Mouse (Mus musculus) stomach, embryonic 15.5 days (tissue): Measurements from ENCODE around the gene Snrpa1. TPM values are rescaled to one million over a fixed set of nuclear protein-coding genes. Genes with fewer than 3 reads are reported as not detected.

ENCODE experiments used
- ATAC-seq: fragments of 200-750 bp; cut with Nextera tagmentation; 2 replicates; pipeline ENCODE4 v1.8.0; 2017; ENCODE audit warnings: low read depth, moderate number of reproducible peaks, moderate TSS enrichment; ENCODE audit not compliant: insufficient read depth, low FRiP score
- H3K27ac ChIP-seq: fragments of 300-500 bp; sonication (generic); 2 replicates; pipeline ENCODE4 v1.5.1; 2015; ENCODE audit warnings: mild to moderate bottlenecking, inconsistent platforms
- H3K27me3 ChIP-seq: fragments of 300-500 bp; sonication (generic); replicated peaks from 2 replicates; pipeline ENCODE4 v1.6.1; 2015; ENCODE audit warnings: inconsistent platforms
- H3K36me3 ChIP-seq: fragments of 300-500 bp; sonication (generic); 2 replicates; pipeline ENCODE4 v1.6.1; 2015; ENCODE audit warnings: inconsistent platforms
- H3K4me1 ChIP-seq: fragments of 300-500 bp; sonication (generic); 2 replicates; pipeline ENCODE4 v1.6.1; 2015; ENCODE audit warnings: inconsistent platforms
- H3K4me2 ChIP-seq: fragments of 300-500 bp; sonication (generic); 2 replicates; pipeline ENCODE4 v1.6.1; 2015; ENCODE audit warnings: mild to moderate bottlenecking, inconsistent platforms
- H3K4me3 ChIP-seq: fragments of 300-500 bp; sonication (generic); replicated peaks from 2 replicates; pipeline ENCODE4 v1.5.1; 2015; ENCODE audit warnings: inconsistent platforms
- H3K9ac ChIP-seq: fragments of 300-500 bp; sonication (generic); 2 replicates; pipeline ENCODE4 v1.6.1; 2015; ENCODE audit warnings: inconsistent platforms
- H3K9me3 ChIP-seq: fragments of 300-500 bp; sonication (generic); 2 replicates; pipeline ENCODE4 v1.6.1; 2016; ENCODE audit warnings: inconsistent platforms
- WGBS: fragments of 180-500 bp; shearing (Covaris S2); methylation state at CpG from one replicate; pipeline ENCODE4 v1.1.7; 2015; 5-methylcytosine and 5-hydroxymethylcytosine counted together
- polyA plus RNA-seq: library from polyadenylated mRNA; unstranded; fragments of >200 nt; fragmentation: Nextera tagmentation; extraction: Ambion mirVana; gene quantifications from 2 replicates; pipeline ENCODE4 v1.2.1, GENCODE M21; 2015

The Snrpa1 gene
- polyA plus RNA-seq: 150 and 164 TPM in 2 replicates

DNA sequence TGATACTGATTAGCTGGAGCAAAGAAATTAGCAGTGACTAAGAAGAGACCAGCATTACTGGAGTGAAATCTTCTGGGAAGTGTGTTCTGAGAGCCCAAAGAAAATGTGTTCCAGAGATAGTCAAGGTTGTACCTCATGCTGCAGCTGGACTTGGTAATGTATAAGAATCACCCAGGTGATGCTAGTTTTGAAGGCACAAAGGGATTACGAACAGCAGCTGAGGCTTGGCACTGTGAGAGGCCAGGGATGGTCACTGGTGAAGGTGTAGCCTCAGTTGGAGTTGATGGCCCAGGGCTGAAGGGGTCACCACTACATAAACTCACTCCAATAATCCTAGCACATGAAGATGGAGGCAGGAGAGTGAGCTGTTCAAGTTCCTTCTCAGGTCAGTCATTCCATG, at the start of gene Snrpa1:
Gene Snrpa1 (plus strand): TSS at position 301 of the 400 bp plus-strand sequence.
- H3K27me3 ChIP-seq: no peaks in the 10 kb centered on the region
- WGBS: 83% methylated on average over 1 of the region's 1 CpGs
- peaks cover 7% of the 10 kb centered on the region; the same call in 1 of the 2 replicates for H3K4me1 ChIP-seq
- H3K4me2 ChIP-seq: peak within 1 kb of the TSS; percentile 86
- H3K9ac ChIP-seq: peak within 1 kb of the TSS; percentile 94
- ATAC-seq: no peak
- peaks cover 4% of the 10 kb centered on the region; the same call in 1 of the 2 replicates for H3K36me3 ChIP-seq
- H3K9me3 ChIP-seq: no peaks in the 10 kb centered on the region
- H3K27ac ChIP-seq: no peak within 1 kb of the TSS
- H3K4me3 ChIP-seq: peak within 1 kb of the TSS; percentile 87

DNA sequence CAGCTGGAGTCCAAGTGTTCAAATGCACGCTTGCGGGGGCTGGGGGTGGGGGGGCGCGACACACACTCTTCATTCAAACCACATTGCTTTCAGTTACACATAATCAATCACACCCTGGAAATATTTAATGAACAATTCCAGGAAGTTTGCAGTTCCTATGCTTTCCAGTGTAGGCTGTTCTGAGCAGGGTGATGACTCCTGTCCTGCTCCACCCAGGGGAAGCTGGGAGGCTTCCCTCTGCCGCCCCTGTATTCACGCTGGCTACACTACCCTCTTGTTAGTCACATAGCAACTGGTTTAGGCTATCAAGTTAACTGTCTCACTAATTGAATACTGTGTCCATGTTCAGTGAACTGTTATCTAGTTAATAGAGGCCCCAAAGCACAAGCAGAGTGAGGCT, 48.3 kb upstream of the Snrpa1 start:
- Histone ChIP-seq H3K36me3 (no peaks in the 10 kb centered on the region), H3K27me3 (no peaks in the 10 kb centered on the region), H3K4me3 (no peak overlapping the region), H3K9me3 (no peaks in the 10 kb centered on the region), H3K4me1 (no peaks in the 10 kb centered on the region), H3K4me2 (no peak overlapping the region), H3K9ac (no peak overlapping the region), H3K27ac (no peak overlapping the region)
- 64% methylated on average over 6 of the region's 6 CpGs for WGBS
- no peak for ATAC-seq

DNA sequence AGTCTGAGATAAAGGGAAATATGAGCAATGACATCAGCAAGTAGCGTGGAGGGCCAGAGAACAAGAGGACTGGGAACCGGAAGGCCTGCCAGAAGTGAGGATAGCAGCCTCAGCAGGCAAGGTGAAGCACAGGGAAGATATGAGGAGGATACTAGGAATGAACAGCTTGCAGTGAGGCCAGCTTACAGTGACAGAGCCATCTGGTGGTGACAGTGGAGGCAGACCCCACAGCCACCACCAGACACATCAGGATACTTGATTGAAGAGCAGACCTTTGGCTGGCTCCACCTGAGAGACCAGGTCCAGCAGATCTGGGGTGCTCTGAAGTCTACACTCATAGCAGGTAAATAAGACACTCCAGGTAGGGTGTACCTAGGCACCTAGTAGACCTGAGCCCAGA, 31.1 kb upstream of the Snrpa1 start:
- Histone ChIP-seq H3K4me1 (no peaks in the 10 kb centered on the region), H3K27ac (no peak overlapping the region), H3K36me3 (no peaks in the 10 kb centered on the region), H3K27me3 (no peaks in the 10 kb centered on the region), H3K4me2 (no peak overlapping the region), H3K9me3 (no peaks in the 10 kb centered on the region), H3K4me3 (no peak overlapping the region), H3K9ac (no peak overlapping the region)
- ATAC-seq: no peak
- 89% methylated on average over 2 of the region's 2 CpGs for WGBS

DNA sequence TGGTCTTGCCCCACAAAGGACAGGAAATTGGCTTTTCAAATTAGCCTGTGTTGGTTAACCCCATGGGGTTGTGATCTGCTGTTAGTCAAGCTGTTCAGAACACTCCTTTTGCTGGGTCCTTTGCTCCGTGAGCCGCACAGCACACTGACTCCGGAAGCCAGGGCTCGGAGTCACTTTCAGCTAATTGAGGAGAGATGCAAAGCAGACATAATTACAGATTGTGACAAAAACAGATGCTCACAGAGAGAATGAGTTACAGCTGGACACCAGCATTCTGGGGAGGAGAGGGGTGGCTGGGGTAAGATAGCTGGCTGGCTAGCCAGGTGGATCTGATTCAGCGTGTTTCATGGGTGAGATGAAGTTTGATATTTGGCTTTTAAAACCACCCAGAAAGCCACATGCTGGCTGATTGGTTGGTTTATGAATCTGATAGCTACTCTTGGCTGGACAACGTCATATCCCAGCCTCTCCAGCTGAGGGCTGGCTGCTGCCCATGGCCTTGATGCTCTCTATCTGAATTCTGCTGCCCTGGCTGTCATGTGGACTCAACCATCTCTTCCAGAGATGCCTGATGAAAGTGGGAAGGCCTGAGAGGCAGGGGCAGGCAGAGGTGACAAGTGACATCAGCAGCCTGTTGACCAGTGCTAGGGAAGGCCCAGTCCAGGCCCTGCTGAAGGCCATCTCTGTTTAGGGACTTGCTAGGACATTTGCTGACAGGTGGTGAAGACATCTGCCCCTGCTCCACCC, 29.9 kb upstream of the Snrpa1 start:
- Histone ChIP-seq H3K9ac (no peak overlapping the region), H3K4me2 (no peak overlapping the region), H3K27ac (no peak overlapping the region), H3K9me3 (no peaks in the 10 kb centered on the region), H3K36me3 (no peaks in the 10 kb centered on the region), H3K27me3 (no peaks in the 10 kb centered on the region), H3K4me1 (no peaks in the 10 kb centered on the region), H3K4me3 (no peak overlapping the region)
- WGBS: 65% methylated on average over 6 of the region's 6 CpGs
- ATAC-seq: no peak; the same call in 1 of the 2 replicates

DNA sequence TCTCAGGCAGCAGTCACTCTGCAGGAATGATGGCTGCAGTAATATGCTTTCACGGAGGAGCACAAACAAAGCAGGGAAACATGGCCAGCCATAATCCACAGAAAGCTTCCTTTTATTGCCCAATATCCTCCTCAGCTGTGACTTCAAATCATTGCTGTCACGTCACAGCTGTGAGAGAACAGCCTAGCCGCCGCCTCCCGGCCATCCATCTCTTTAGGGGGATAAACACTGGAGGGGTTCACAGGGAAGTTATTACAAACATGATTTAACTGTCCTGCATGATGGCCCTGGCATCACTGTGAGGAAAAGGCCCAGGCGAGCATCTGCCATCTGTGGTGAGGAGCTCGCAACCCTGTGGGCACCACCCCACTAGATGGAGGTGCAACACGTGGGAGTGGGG, 22.0 kb upstream of the Snrpa1 start:
- Histone ChIP-seq H3K4me1 (no peaks in the 10 kb centered on the region), H3K9ac (no peak overlapping the region), H3K27me3 (no peaks in the 10 kb centered on the region), H3K9me3 (no peaks in the 10 kb centered on the region), H3K27ac (no peak overlapping the region), H3K36me3 (no peaks in the 10 kb centered on the region), H3K4me2 (no peak overlapping the region), H3K4me3 (no peak overlapping the region)
- ATAC-seq: no peak
- WGBS: 46% methylated on average over 8 of the region's 8 CpGs

DNA sequence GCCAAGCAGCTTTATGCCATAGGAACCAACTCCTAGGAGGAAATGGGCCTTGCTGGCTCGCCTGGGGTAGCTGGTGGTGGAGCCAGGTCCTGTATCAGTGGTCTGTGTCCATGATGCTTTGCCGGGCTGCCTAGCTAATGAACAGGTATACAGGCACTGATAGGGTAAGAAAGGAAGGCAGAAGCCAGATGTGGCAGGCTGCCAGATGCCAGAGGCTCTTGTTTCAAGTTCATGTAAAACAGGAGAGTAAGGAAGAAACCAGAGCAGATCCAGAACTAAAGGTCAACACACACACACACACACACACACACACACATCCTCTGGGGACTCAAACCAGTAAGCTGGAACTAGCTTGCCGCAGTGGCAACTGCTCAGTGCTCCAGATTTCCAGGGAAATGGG, 20.5 kb upstream of the Snrpa1 start:
- H3K36me3 ChIP-seq: no peaks in the 10 kb centered on the region
- H3K9ac ChIP-seq: no peak overlapping the region
- WGBS: 71% methylated on average over 3 of the region's 3 CpGs
- no peaks in the 10 kb centered on the region for H3K9me3 ChIP-seq
- no peak overlapping the region for H3K4me2 ChIP-seq
- no peaks in the 10 kb centered on the region for H3K4me1 ChIP-seq
- no peak overlapping the region for H3K4me3 ChIP-seq
- no peak overlapping the region for H3K27ac ChIP-seq
- ATAC-seq: no peak
- H3K27me3 ChIP-seq: no peaks in the 10 kb centered on the region

DNA sequence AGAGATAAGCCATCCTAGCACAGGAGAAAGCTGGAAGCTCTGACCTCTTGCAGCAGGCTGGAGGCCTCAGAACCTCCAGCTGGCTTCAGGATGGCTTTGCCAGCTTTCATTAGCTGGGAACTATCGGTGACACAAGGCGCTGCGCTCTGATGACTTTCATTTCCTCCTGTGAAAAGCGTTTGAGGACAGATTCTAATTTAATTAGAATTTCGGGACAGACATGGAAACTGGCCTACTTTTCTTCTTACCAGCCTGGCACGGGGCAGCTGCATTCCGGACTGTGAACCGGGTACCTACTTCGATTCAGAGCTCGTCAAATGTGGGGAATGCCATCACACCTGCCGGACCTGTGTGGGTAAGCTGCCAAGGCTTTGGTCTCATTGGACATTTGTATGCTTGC, 20.1 kb upstream of the Snrpa1 start:
- Histone ChIP-seq H3K9ac (no peak overlapping the region), H3K4me2 (no peak overlapping the region), H3K9me3 (no peaks in the 10 kb centered on the region), H3K4me3 (no peak overlapping the region), H3K27ac (no peak overlapping the region), H3K4me1 (no peaks in the 10 kb centered on the region), H3K27me3 (no peaks in the 10 kb centered on the region), H3K36me3 (no peaks in the 10 kb centered on the region)
- no peak for ATAC-seq
- WGBS: 88% methylated on average over 11 of the region's 11 CpGs

DNA sequence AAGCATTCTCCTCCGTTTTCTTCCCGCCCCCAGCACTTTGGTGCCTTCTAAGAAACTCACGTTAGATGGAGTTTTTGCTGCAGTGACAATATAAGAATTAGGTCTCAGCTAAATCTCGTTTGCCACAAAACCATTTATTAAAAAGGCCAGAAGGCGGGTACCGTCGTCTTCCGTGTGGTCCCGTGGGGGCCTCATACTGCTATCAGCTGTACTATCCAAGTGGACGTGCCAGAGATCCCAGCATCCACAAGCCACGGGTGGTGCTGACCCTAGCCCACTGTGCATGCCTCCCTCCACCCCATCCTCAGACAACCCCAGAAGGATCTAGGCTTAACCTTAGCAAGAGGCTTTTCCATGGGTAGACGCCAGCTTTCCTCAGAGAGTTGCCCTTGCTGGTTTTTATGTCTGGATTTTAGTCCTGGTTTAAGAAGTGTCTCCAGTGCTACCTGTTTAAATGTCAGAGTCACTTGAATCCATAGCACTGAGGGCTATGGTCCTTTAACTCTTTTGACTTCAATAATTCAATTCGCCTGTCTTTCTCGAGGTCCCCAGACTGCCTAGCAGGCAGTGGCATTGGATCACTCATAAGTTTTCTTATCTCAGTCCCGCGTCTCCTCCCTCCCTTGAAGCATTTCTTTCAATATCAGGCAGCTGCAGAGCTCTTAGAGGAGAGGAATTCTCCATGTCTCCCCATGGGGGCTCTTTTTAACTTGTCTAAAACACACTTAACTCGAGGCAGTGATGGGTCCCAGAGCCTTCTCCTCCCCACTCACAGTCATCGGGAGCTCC, 18.6 kb upstream of the Snrpa1 start:
- Histone ChIP-seq H3K27me3 (no peaks in the 10 kb centered on the region), H3K4me2 (no peak overlapping the region), H3K27ac (no peak overlapping the region), H3K9me3 (no peaks in the 10 kb centered on the region), H3K36me3 (no peaks in the 10 kb centered on the region), H3K4me3 (no peak overlapping the region), H3K4me1 (no peaks in the 10 kb centered on the region), H3K9ac (no peak overlapping the region)
- WGBS: 76% methylated on average over 18 of the region's 18 CpGs
- ATAC-seq: no peak

DNA sequence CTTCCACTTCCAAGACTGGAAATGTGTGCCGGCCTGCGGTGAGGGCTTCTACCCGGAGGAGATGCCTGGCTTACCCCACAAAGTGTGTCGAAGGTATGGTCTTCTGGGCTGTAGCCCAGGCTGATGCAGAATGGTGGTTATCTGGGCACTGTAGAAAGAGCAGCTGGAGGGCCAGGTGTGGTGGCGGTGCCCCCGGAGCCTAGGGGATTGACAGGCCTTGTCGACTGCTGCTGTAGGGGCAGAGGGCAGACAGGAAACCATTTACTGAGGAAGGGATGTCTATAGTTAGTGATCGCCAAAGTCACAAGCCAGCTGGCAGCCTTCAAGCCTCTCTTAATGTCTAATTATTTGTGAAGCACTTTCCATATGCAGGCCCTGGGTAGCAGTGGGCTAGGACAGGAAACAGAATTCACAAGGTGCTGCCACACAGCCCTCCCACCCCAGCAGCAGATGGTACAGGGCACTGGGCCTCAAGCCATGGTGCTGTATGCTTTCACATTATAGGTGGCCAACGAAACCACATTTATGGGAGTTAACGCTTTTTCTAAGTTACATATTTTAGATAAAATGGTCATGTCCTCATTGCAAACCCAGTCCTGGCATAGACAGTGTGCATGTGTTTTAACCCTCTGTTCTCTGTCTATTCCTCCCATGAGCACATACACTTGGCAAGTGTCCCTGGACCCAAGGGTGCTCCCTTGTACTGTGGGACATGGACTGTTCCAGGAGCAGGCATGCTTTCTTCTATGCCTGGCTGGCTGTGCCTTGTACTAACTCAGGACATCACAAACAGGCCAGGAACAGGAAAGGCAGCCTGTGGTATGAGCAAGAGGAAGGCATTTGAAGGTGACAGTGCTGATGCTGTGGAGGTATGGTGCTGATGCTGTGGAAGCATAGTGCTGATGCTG, 15.0 kb upstream of the Snrpa1 start, which contains the start of gene Gm45213:
Gene Gm45213 (plus strand): TSS at position 51 of the 908 bp plus-strand sequence.
- Histone ChIP-seq H3K9me3 (no peaks in the 10 kb centered on the region), H3K36me3 (no peaks in the 10 kb centered on the region), H3K4me1 (no peaks in the 10 kb centered on the region), H3K27ac (no peak within 1 kb of the TSS), H3K9ac (no peak within 1 kb of the TSS), H3K4me2 (no peak within 1 kb of the TSS), H3K4me3 (no peak within 1 kb of the TSS), H3K27me3 (no peaks in the 10 kb centered on the region)
- WGBS: 61% methylated on average over 10 of the region's 10 CpGs
- ATAC-seq: no peak

DNA sequence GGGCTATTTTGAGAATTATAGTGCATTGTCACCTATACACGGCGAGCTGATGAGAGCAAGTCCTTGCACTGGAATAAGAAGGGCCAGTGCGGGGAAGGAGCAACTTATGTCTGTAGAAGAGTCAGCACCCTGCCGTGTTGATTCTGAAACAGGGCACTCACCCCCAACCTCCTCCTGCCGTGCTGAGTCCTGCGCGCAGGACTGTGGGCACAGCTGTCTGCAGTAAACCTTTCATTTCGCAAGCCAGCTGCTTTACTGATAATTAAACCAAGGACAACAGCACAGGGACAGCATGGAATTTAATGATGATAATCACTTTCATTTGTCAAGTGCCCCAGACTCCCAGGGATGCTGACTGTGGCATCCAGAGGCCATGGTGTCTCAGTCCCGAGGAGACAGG, 14.2 kb upstream of the Snrpa1 start:
- no peak for ATAC-seq
- WGBS: 53% methylated on average over 9 of the region's 9 CpGs
- no peak overlapping the region for H3K4me2 ChIP-seq
- no peak overlapping the region for H3K4me3 ChIP-seq
- no peaks in the 10 kb centered on the region for H3K27me3 ChIP-seq
- no peaks in the 10 kb centered on the region for H3K4me1 ChIP-seq
- H3K9me3 ChIP-seq: no peaks in the 10 kb centered on the region
- no peaks in the 10 kb centered on the region for H3K36me3 ChIP-seq
- H3K9ac ChIP-seq: no peak overlapping the region
- no peak overlapping the region for H3K27ac ChIP-seq

DNA sequence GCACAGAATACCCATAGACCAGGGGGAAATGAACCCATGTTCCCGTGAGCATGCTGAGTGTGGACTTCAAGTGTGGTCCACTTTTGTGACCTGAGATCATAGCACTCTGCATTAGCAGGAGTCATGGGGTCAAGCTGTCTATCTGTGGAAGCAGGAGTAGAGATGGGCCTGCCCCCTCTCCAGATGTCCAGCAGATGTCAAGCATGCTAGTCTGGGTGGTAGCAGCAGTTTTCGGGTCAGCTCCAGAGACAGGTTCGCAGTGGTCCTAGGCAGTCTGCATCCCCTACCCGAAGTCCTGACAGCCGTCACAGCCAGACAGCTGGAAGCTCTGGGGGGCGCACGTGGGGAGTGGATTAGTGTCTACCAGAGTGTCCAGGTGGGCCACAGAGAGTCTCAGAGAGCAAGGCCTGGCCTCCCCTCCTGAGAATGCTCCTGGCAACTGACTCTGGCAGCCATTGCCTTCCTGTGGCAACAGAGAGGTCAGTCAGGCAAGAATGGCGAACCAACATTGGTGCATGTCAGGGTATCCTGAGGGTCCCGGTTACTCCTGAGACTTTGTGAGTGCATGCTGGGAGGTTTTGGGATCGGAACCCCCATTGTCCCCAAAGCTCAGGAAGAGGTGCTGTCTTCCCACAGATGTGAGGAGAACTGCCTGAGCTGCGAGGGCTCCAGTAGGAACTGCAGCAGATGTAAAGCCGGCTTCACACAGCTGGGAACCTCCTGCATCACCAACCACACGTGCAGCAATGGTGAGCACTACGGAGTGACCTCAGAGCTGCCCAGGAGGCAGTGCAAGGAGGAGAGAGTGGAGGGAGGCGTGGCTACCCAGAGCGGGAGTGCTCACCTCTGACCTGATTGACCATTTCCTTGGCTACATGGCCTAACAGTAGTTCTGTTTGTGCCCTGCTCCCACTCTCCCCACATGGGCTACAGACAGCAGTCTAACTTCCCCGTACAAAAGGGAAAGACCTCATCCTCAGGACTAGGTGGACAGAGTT, 11.6 kb upstream of the Snrpa1 start:
- WGBS: 55% methylated on average over 17 of the region's 17 CpGs
- no peaks in the 10 kb centered on the region for H3K9me3 ChIP-seq
- no peak overlapping the region for H3K27ac ChIP-seq
- no peaks in the 10 kb centered on the region for H3K36me3 ChIP-seq
- no peaks in the 10 kb centered on the region for H3K4me1 ChIP-seq
- no peak overlapping the region for H3K4me2 ChIP-seq
- ATAC-seq: no peak; the same call in 1 of the 2 replicates
- H3K9ac ChIP-seq: no peak overlapping the region
- H3K4me3 ChIP-seq: no peak overlapping the region
- no peaks in the 10 kb centered on the region for H3K27me3 ChIP-seq
